ENCODE assay signal across 9 mouse cellular contexts in genomic region chr5:132115631-132116030, GRCm38 (mm10).
DNase-seq lines count a peak whose midpoint lies in the region; ATAC-seq lines count a peak whose summit lies in the region.
"Had no signal": no experiment of that assay in that cellular context is flagged by ENCODE, and none has a peak within 500 bp of the region (broad histone marks: within the 10 kb centered on the region; RNA-seq: fewer than 3 reads in every experiment).

No protein-coding gene starts in this region.

- 77% methylated on average over 3 of the region's 3 CpGs for WGBS in hindbrain, embryonic 11.5 days
- WGBS in hindbrain, embryonic 10.5 days: 79% methylated on average over 3 of the region's 3 CpGs

- no peaks in the 10 kb centered on the region for H3K36me3 ChIP-seq in hindbrain, embryonic 11.5 days (ENCODE audit: control insufficient read depth, insufficient read depth, low read length)
- H3K36me3 ChIP-seq in hindbrain, embryonic 10.5 days: no peaks in the 10 kb centered on the region
- H3K36me3 ChIP-seq: liver, embryonic 15.5 days had no signal

- no peak overlapping the region for H3K4me3 ChIP-seq in hindbrain, embryonic 11.5 days (ENCODE audit: low read depth, low read length)
- no peak overlapping the region for H3K4me3 ChIP-seq in hindbrain, embryonic 10.5 days
- H3K4me3 ChIP-seq: liver, embryonic 15.5 days had no signal

- no peaks in the 10 kb centered on the region for H3K9me3 ChIP-seq in hindbrain, embryonic 11.5 days (ENCODE audit: control insufficient read depth, low read length)
- no peaks in the 10 kb centered on the region for H3K9me3 ChIP-seq in hindbrain, embryonic 10.5 days
- H3K9me3 ChIP-seq: liver, embryonic 15.5 days had no signal

- DNase-seq in cerebellum, adult 18-20 months: peak; percentile 17 to 24
- peak; percentile 24 for DNase-seq in hindbrain, embryonic 11.5 days (ENCODE audit: low spot score)
- no peak for DNase-seq in hindbrain, embryonic 10.5 days (ENCODE audit: low spot score)
- peak; percentile 2 for DNase-seq in lung, postnatal 36 days
- no peak for DNase-seq in lung, postnatal 4 days
- DNase-seq in retina, adult 2 months (ENCODE audit: low read depth, low spot score): peak; percentile 20
- no peak for DNase-seq in frontal cortex, postnatal 25 days (ENCODE audit: low spot score in 2 of 2)

- no peaks in the 10 kb centered on the region for H3K4me1 ChIP-seq in hindbrain, embryonic 11.5 days (replicated peaks; ENCODE audit: control insufficient read depth, insufficient read depth, low read length)
- no peaks in the 10 kb centered on the region for H3K4me1 ChIP-seq in hindbrain, embryonic 10.5 days (replicated peaks)
- H3K4me1 ChIP-seq: liver, embryonic 15.5 days had no signal

- no peak overlapping the region for H3K27ac ChIP-seq in hindbrain, embryonic 11.5 days (ENCODE audit: low read depth, low read length)
- H3K27ac ChIP-seq in hindbrain, embryonic 10.5 days: no peak overlapping the region
- H3K27ac ChIP-seq: liver, embryonic 15.5 days had no signal

- H3K9ac ChIP-seq in hindbrain, embryonic 11.5 days (ENCODE audit: low read depth, low read length): no peak overlapping the region
- H3K9ac ChIP-seq: liver, embryonic 15.5 days had no signal

- no peak overlapping the region for H3K4me2 ChIP-seq in hindbrain, embryonic 11.5 days (replicated peaks; ENCODE audit: low read depth, low read length)
- H3K4me2 ChIP-seq: liver, embryonic 15.5 days had no signal

- no peaks in the 10 kb centered on the region for H3K27me3 ChIP-seq in hindbrain, embryonic 11.5 days (ENCODE audit: control insufficient read depth, insufficient read depth, low read length)
- no peaks in the 10 kb centered on the region for H3K27me3 ChIP-seq in hindbrain, embryonic 10.5 days (ENCODE audit: insufficient read depth, poor library complexity, severe bottlenecking)
- H3K27me3 ChIP-seq: liver, embryonic 15.5 days had no signal

- no peak for ATAC-seq in cerebellum, adult (ENCODE audit: insufficient number of reproducible peaks, low FRiP score, low TSS enrichment)
- ATAC-seq in hindbrain, embryonic 11.5 days (ENCODE audit: low FRiP score): no peak

Comparison
In these comparisons a context has a peak if more than half of its experiments do, and no peak if none do; other contexts are left out.
1. DNase-seq: peak in cerebellum, adult 18-20 months (2 of 2), hindbrain, embryonic 11.5 days (single experiment), lung, postnatal 36 days (single experiment) and retina, adult 2 months (single experiment); none in hindbrain, embryonic 10.5 days (single experiment), lung, postnatal 4 days (0 of 2) and frontal cortex, postnatal 25 days (0 of 2).